Mouse (Mus musculus) thymus, adult 2 months (tissue): ENCODE results near the gene Pnpla2. TPM values are rescaled to one million over a fixed set of nuclear protein-coding genes. Genes with fewer than 3 reads are reported as not detected.

Experiments used
- DNase-seq: peaks from one replicate; pipeline ENCODE4 v3.0.0; 2021
- H3K27ac ChIP-seq: fragments of 200-500 bp; 2 replicates; pipeline ENCODE4 v1.5.1; 2012; ENCODE audit warnings: low read length, control low read depth; ENCODE audit not compliant: control insufficient read depth, insufficient read depth
- H3K27me3 ChIP-seq: fragments of 200-500 bp; 2 replicates; pipeline ENCODE4 v1.6.1; 2012; ENCODE audit warnings: mild to moderate bottlenecking, low read length, moderate library complexity, mixed read lengths; ENCODE audit not compliant: control insufficient read depth, insufficient read depth
- H3K36me3 ChIP-seq: fragments of 200-500 bp; 2 replicates; pipeline ENCODE4 v1.6.1; 2012; ENCODE audit warnings: mild to moderate bottlenecking, low read length, moderate library complexity; ENCODE audit not compliant: control insufficient read depth, insufficient read depth
- H3K4me1 ChIP-seq: fragments of 200-500 bp; replicated peaks from 2 replicates; pipeline ENCODE4 v1.6.1; 2012; ENCODE audit warnings: low read length; ENCODE audit not compliant: control insufficient read depth, insufficient read depth
- H3K4me3 ChIP-seq: fragments of 200-500 bp; 2 replicates; pipeline ENCODE4 v1.5.1; 2012; ENCODE audit warnings: mild to moderate bottlenecking, low read length, control low read depth, moderate library complexity; ENCODE audit not compliant: control insufficient read depth, insufficient read depth
- CTCF ChIP-seq: fragments of 200-500 bp; IDR thresholded peaks from 2 replicates; pipeline ENCODE4 v1.5.1; 2012; ENCODE audit warnings: mild to moderate bottlenecking, control low read depth, low read length, moderate library complexity, borderline replicate concordance; ENCODE audit not compliant: control insufficient read depth, poor library complexity, insufficient read depth; ENCODE audit errors: extremely low read depth
- POLR2A ChIP-seq: fragments of 200-500 bp; IDR thresholded peaks from 2 replicates; pipeline ENCODE4 v1.6.1; 2012; ENCODE audit warnings: mild to moderate bottlenecking, low read length, control low read depth, moderate library complexity; ENCODE audit not compliant: control insufficient read depth, poor library complexity, insufficient read depth; ENCODE audit errors: extremely low read depth
- WGBS: fragments of 180-500 bp; shearing (Covaris S2); methylation state at CpG from one replicate; pipeline ENCODE4 v1.1.7; 2018; 5-methylcytosine and 5-hydroxymethylcytosine counted together
- polyA plus RNA-seq: library from polyadenylated mRNA; depleted of rRNA; stranded (reverse); fragments of >200 nt; gene quantifications from 2 replicates; pipeline ENCODE4 v1.2.3, GENCODE M21; 2012

The Pnpla2 gene
- polyA plus RNA-seq, 1 experiment: 256 TPM

DNA sequence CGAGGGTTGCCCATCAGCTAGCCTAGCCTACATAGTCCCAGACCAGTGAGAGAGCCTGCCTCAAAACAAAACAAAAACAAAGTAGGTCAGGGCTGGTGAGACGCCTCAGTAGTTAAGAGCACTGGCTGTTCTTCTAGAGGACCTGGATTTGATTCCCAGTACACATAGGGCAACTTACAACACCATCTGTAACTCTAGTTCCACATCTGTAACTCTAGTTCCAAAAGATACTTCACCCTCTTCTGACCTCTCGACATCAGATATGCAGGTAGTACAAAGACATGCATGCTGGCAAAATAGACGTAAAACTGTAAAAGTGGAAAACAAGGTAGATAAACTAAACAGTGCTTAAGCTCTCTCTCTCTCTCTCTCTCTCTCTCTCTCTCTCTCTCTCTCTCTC lies 31.2 kb upstream of the Pnpla2 start:
- no peaks in the 10 kb centered on the region for H3K27me3 ChIP-seq
- TF ChIP-seq POLR2A (no peak), CTCF (no peak)
- no peak overlapping the region for H3K4me3 ChIP-seq
- WGBS: 89% methylated on average over 4 of the region's 4 CpGs
- peaks cover 15% of the 10 kb centered on the region for H3K4me1 ChIP-seq
- no peak overlapping the region for H3K27ac ChIP-seq
- no peaks in the 10 kb centered on the region for H3K36me3 ChIP-seq
- no peak for DNase-seq

DNA sequence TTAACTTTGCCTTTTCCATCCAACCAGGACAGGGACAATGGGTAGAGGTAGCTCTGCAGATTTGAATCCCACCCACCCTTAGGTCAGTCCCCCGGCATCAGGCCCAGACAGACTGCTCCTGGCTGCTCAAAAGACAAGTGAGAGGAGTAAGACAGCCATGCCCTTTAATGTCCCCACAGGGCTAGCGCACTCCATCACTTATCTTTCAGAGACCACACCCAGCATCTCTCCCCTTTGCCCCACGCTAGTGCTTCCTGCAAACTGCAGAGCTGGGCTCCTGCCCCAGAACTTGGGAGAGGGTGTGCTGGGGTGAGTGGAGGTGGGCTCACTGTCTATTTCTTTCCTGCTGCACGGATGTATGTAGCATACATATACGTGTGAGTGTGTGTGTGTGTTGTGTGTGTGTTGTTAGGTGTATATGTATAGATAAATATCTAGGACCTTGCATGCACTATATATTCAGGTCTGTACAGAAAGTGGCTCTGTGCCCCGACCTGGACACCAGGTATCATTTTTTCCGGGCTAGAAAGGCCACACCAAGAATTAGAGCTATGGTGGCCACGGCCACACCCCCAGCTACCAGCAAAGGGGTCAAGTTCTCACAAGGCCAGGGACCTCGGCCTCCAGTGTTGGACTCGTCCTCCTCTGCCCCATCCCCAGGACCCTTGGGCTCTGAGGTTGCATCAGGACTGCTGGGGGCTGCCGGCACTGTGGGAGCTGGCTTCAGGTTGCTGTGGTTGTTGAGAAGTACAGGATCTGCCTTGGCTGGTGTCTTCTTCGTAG lies 27.9 kb upstream of the Pnpla2 start:
- H3K27ac ChIP-seq: no peak overlapping the region
- WGBS: 92% methylated on average over 12 of the region's 12 CpGs
- TF ChIP-seq CTCF: no peak
- no peak for TF ChIP-seq POLR2A

DNA sequence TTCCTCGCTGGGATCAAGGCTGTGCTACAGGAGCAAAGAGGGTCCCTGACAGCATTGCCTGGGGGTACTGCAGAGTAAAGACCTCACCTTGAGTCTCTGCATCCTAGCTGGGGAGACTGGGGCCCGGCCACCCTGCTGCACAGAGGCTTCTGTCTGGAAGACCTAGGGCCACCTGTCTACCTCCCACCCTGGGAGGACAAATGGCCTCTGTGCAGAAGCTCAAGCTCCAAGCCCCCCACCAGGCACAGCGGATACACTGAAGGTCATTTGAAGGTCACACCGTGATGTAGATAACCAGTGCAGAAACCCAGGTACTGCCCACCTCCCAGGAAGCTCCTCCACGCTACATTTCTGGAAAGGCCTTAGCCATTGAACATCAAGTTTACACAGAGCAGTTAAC lies 26.3 kb upstream of the Pnpla2 start:
- Histone ChIP-seq H3K4me3 (no peak overlapping the region), H3K4me1 (peaks cover 15% of the 10 kb centered on the region), H3K27ac (no peak overlapping the region), H3K36me3 (no peaks in the 10 kb centered on the region), H3K27me3 (no peaks in the 10 kb centered on the region)
- no peak for DNase-seq
- no peak for TF ChIP-seq CTCF
- TF ChIP-seq POLR2A: no peak
- WGBS: 88% methylated on average over 5 of the region's 5 CpGs

More for the DNA sequence above, 27.9 kb upstream of the Pnpla2 start:
- DNase-seq: no peak
- no peaks in the 10 kb centered on the region for H3K27me3 ChIP-seq
- no peak overlapping the region for H3K4me3 ChIP-seq
- no peaks in the 10 kb centered on the region for H3K36me3 ChIP-seq
- peaks cover 15% of the 10 kb centered on the region for H3K4me1 ChIP-seq

DNA sequence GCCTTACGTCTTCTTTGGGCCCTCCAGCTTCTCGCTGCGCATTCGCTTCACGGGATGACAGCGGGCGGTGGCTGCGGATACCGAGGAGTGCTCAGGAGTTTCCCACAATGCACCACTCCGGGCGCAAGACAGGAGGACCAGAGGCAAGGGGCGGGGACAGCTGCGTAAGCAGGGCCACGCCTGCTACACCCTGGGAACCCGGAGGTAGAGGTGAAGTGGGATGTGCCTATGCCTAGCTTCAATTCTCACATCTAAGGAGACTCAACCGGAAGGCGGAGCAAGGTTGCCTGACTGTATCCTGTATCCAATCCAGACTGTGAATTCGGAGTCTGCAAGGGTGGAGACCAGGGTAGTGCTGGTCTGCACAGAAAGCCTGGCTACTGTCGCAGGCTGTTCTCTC lies 25.7 kb upstream of the Pnpla2 start, which contains the start of gene Cend1:
Cend1 (minus strand) TSS at position 182 of the 400 bp plus-strand sequence.
- H3K27me3 ChIP-seq: no peaks in the 10 kb centered on the region
- no peak within 1 kb of the TSS for H3K27ac ChIP-seq
- WGBS: 71% methylated on average over 19 of the region's 19 CpGs
- TF ChIP-seq CTCF (no peak), POLR2A (no peak)
- H3K36me3 ChIP-seq: no peaks in the 10 kb centered on the region
- no peak within 1 kb of the TSS for H3K4me3 ChIP-seq
- peaks cover 20% of the 10 kb centered on the region for H3K4me1 ChIP-seq
- DNase-seq: no peak

DNA sequence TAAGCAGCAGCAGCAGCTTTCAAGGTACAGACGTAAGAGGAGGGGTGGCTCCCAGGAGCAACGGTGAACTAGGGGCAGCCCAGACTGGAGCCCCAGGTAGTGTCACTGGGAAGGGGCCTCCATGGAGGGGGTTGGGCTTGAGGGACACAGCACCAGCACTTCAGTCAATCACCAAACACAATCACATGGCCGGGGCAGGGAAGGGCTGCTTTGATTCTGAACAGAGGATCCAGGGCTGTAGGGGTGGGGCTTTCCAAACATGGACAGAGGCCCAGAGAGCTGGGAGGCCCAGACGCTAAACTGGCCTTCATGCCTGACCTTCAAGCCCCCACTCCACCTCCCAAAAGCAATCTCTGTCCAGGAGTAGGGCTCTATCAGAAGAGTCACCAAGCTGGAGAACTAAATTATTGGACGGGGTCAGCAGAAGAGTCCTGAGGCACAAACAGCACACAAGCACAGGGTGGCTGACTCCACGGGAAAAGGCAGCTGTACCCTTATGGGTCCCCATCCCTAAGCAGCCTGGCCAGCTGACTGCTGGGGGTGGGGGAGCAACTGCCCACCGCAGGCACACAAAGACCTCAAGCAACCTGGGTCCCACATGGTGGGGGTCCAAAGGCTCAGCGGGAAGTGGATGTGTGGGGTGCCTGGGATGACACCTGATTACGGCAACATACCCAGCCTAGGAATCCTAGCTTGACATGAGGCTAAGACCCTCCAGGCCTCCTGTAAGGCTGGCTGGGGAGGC lies 25.0 kb upstream of the Pnpla2 start:
- TF ChIP-seq CTCF (no peak), POLR2A (no peak)
- no peak overlapping the region for H3K4me3 ChIP-seq
- H3K27me3 ChIP-seq: no peaks in the 10 kb centered on the region
- 95% methylated on average over 9 of the region's 9 CpGs for WGBS
- DNase-seq: no peak
- peaks cover 27% of the 10 kb centered on the region for H3K4me1 ChIP-seq
- H3K36me3 ChIP-seq: no peaks in the 10 kb centered on the region
- no peak overlapping the region for H3K27ac ChIP-seq

DNA sequence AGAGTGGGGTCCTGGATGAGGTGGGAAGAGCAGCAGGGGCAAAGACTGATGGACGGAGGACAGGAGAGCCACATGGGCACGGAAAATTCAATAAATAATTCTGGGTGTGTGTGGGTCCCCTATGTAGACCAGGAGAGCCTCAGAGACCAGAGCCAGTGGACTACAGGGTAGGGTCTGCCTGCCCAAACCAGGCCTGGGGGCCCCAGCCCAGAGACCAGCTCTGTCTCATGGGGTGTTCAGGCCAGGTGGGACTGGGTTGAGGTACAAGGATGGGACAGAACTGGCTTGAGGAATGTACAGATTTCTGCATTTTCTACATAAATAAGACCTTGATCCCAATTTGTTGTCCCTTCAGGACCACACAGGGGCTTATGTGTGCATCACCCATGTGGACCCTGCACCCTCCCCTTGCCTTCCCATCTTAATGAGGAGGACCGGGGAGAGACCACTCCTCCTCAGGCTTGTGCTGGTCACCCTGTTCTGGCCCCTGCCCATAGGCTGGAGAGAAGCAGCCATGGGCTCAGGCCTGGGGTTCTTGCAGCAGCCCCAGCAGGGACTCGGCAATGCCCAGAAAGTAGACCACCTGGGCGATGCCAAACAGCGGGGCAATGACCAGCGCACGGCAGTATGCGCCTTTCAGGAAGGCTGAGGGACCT lies 24.3 kb upstream of the Pnpla2 start:
- no peak for DNase-seq
- Histone ChIP-seq H3K27me3 (no peaks in the 10 kb centered on the region), H3K36me3 (no peaks in the 10 kb centered on the region), H3K4me3 (no peak overlapping the region), H3K4me1 (peaks cover 31% of the 10 kb centered on the region), H3K27ac (no peak overlapping the region)
- WGBS: 98% methylated on average over 9 of the region's 9 CpGs
- TF ChIP-seq POLR2A (no peak), CTCF (no peak)
